Mouse (Mus musculus) G1E (cell line): ENCODE measurements at regions not wholly inside any gene's neighbourhood (a gene's known extent, or its start where the extent isn't known, plus 50 kb on each side); places are given as distances from the start of the nearest gene placed in this dataset.

ENCODE experiments used
- CTCF ChIP-seq: IDR thresholded peaks from 2 replicates; pipeline ENCODE4 v1.5.1; 2012; ENCODE audit warnings: low read depth, low read length, inconsistent platforms, mixed read lengths
- GATA1 ChIP-seq: IDR thresholded peaks from 2 replicates; pipeline ENCODE4 v1.6.1; 2012; ENCODE audit warnings: borderline replicate concordance, low read length, inconsistent platforms, mixed read lengths
- GATA2 ChIP-seq: IDR thresholded peaks from 2 replicates; pipeline ENCODE4 v1.6.1; 2012; ENCODE audit warnings: low read depth, low read length, inconsistent platforms, borderline replicate concordance
- POLR2AphosphoS5 ChIP-seq: IDR thresholded peaks from 2 replicates; pipeline ENCODE4 v1.6.1; 2012; ENCODE audit warnings: low read depth, low read length, inconsistent platforms; ENCODE audit not compliant: insufficient replicate concordance
- TAL1 ChIP-seq: conservative IDR thresholded peaks from 2 replicates; pipeline ENCODE4 v1.6.1; 2012; ENCODE audit warnings: low read depth, low read length, inconsistent platforms, mixed read lengths

DNA sequence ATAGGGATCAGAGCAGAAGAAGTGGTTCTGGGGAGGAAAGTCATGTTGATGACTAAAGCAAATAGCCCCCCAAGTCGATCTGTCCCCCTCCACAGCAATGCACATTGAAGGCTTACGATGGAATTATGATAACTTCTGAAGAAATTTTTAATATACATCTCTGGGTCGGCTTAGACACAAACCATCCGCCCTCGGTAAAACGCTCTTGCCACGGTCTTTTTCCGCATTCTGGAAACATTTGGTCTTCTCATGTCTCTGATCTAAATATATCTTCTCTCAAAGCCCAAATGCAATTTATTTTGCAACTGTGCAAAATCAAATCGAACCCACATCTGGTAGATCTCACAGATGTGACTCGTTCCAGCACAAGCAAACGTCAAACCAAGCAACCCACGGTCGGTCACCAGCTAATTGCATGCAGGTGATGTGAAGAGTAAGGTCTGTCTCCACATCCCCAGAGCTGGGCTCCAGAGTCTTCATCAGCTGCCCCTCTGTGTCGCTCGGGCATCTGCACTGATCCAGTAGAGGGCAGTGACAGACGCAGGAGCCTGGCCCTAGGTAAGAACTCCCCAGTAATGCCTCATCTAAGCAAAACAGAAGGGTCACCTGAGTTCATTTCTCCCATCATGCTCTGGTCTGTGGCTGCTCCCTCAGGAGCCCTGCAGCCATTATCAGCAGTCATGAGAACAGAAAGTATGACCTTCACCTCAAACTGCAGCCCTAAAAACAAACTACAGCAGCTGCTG is 79.5 kb upstream of the Gm47985 start:
- no peak for TF ChIP-seq GATA1
- TF ChIP-seq CTCF: no peak
- TF ChIP-seq GATA2: no peak
- no peak for TF ChIP-seq POLR2AphosphoS5
- no peak for TF ChIP-seq TAL1
